Mouse (Mus musculus) cortical plate, adult 2 months (tissue): ENCODE measurements around the gene Sema6d.

ENCODE experiments used
- CTCF ChIP-seq: fragments of 200-500 bp; IDR thresholded peaks from 2 replicates; pipeline ENCODE4 v1.5.1; 2011; ENCODE audit warnings: mild to moderate bottlenecking, control low read depth, low read length; ENCODE audit not compliant: insufficient read depth; ENCODE audit errors: extremely low read depth
- POLR2A ChIP-seq: fragments of 200-500 bp; IDR thresholded peaks from 2 replicates; pipeline ENCODE4 v1.6.1; 2011; ENCODE audit warnings: mild to moderate bottlenecking, low read length, control low read depth; ENCODE audit not compliant: insufficient read depth; ENCODE audit errors: extremely low read depth

GRCm38 (mm10) chr2:124505784-124506489 is 416.2 kb downstream of the Sema6d start:
- TF ChIP-seq CTCF (no peak), POLR2A (no peak)
